Mouse (Mus musculus): ENCODE results near the gene Lrpprc. TPM values are rescaled to one million over a fixed set of nuclear protein-coding genes. Genes with fewer than 3 reads are reported as not detected.

Lrpprc gene
- total and polyA plus RNA-seq, 3 experiments: 54.4 to 73.8 (median 65.9) TPM

GRCm38 (mm10) chr17:84749297-84749696 lies 41.3 kb downstream of the Lrpprc start:
- no peak overlapping the region for H3K27ac ChIP-seq (ENCODE audit: insufficient read depth, low read depth)
- TF ChIP-seq SMC3 (IDR thresholded peaks at IDR 0.05; ENCODE audit: low read depth, low read length): no peak
- no peak for TF ChIP-seq IRF4 (IDR thresholded peaks at IDR 0.05; ENCODE audit: low read depth, low read length)
- TF ChIP-seq CHD2 (IDR thresholded peaks at IDR 0.05; ENCODE audit: low read length): no peak
- TF ChIP-seq ZKSCAN1 (IDR thresholded peaks at IDR 0.05; ENCODE audit: borderline replicate concordance, low read depth, low read length): no peak
- TF ChIP-seq E2F4 (IDR thresholded peaks at IDR 0.05; ENCODE audit: insufficient replicate concordance, low read depth, low read length): no peak
- no peak for TF ChIP-seq MEF2A (IDR thresholded peaks at IDR 0.05; ENCODE audit: borderline replicate concordance, low read depth, low read length)
- TF ChIP-seq ZNF384 (IDR thresholded peaks at IDR 0.05; ENCODE audit: low read depth, low read length): no peak
- TF ChIP-seq NRF1 (IDR thresholded peaks at IDR 0.05; ENCODE audit: low read depth, low read length): no peak
- no peak for TF ChIP-seq CHD1 (IDR thresholded peaks at IDR 0.05; ENCODE audit: low read depth, low read length)
- TF ChIP-seq TBP (conservative IDR thresholded peaks at IDR 0.05; ENCODE audit: low read depth, low read length): no peak
- TF ChIP-seq USF2 (conservative IDR thresholded peaks at IDR 0.05; ENCODE audit: low read depth, low read length): no peak
- no peak for TF ChIP-seq EP300 (IDR thresholded peaks at IDR 0.05; ENCODE audit: low read length)
- no peak for TF ChIP-seq MAFK (IDR thresholded peaks at IDR 0.05; ENCODE audit: insufficient replicate concordance, low read length)
- TF ChIP-seq MYC (IDR thresholded peaks at IDR 0.05; ENCODE audit: low read depth, low read length): no peak
- no peak for TF ChIP-seq ZMIZ1 (IDR thresholded peaks at IDR 0.05; ENCODE audit: low read depth, low read length)
- peaks cover 31 to 85% of the 10 kb centered on the region in 2 experiments for H3K36me3 ChIP-seq (replicated peaks in 1 of 2; ENCODE audit: control insufficient read depth in 1 of 2, insufficient read depth in 1 of 2, low read length in 1 of 2)
- in situ Hi-C loops (cut with MboI; ENCODE audit: low pct_ligation_motif_present, low pct_unique_long_range_greater_than_20kb, low sequenced_read_pairs) (no loop called here), dilution Hi-C loops (cut with MboI; ENCODE audit: extremely low pct_ligation_motif_present, extremely low pct_unique_long_range_greater_than_20kb, low sequenced_read_pairs) (no loop called here)
- H3K4me3 ChIP-seq (replicated peaks in 1 of 3; ENCODE audit: low read depth in 2 of 3, low read length in 2 of 3, poor library complexity in 1 of 3): no peak overlapping the region
- H3K9me3 ChIP-seq (replicated peaks; ENCODE audit: low read length): no peaks in the 10 kb centered on the region
- no peaks in the 10 kb centered on the region for H3K79me2 ChIP-seq (replicated peaks; ENCODE audit: control insufficient read depth, extremely low read depth, insufficient read depth, poor library complexity, severe bottlenecking)
- no peak overlapping the region for H3K9ac ChIP-seq (ENCODE audit: insufficient read depth, low read depth)
- no peak for DNase-seq (ENCODE audit: extremely low read depth)
- peaks cover 0 to 2% of the 10 kb centered on the region in 2 experiments; a peak in 1 of 4 replicates for H3K4me1 ChIP-seq (ENCODE audit: control insufficient read depth in 1 of 2, insufficient read depth in 2 of 2)
- no peak overlapping the region for H3K4me2 ChIP-seq (ENCODE audit: insufficient read depth, low read depth, poor library complexity, severe bottlenecking)
- H3K27me3 ChIP-seq (replicated peaks): no peaks in the 10 kb centered on the region

- peaks cover 0 to 2% of the 10 kb centered on the region in 2 experiments; a peak in 1 of 4 replicates for H3K4me1 ChIP-seq (ENCODE audit: control insufficient read depth in 1 of 2, insufficient read depth in 2 of 2)
- no peak overlapping the region for H3K27ac ChIP-seq (ENCODE audit: insufficient read depth, low read depth)
- H3K4me2 ChIP-seq (ENCODE audit: insufficient read depth, low read depth, poor library complexity, severe bottlenecking): no peak overlapping the region
- no peak for DNase-seq (ENCODE audit: extremely low read depth)
- H3K9ac ChIP-seq (ENCODE audit: insufficient read depth, low read depth): no peak overlapping the region
- dilution Hi-C loops (cut with MboI; ENCODE audit: extremely low pct_ligation_motif_present, extremely low pct_unique_long_range_greater_than_20kb, low sequenced_read_pairs) (no loop called here), in situ Hi-C loops (cut with MboI; ENCODE audit: low pct_ligation_motif_present, low pct_unique_long_range_greater_than_20kb, low sequenced_read_pairs) (no loop called here)
- no peaks in the 10 kb centered on the region for H3K27me3 ChIP-seq (replicated peaks)
- H3K9me3 ChIP-seq (replicated peaks; ENCODE audit: low read length): no peaks in the 10 kb centered on the region
- no peaks in the 10 kb centered on the region for H3K79me2 ChIP-seq (replicated peaks; ENCODE audit: control insufficient read depth, extremely low read depth, insufficient read depth, poor library complexity, severe bottlenecking)
- TF ChIP-seq POLR2A (IDR thresholded peaks at IDR 0.05; ENCODE audit: low read depth, low read length): no peak
- no peak for TF ChIP-seq MAFK (IDR thresholded peaks at IDR 0.05; ENCODE audit: insufficient replicate concordance, low read length)
- TF ChIP-seq RAD21 (IDR thresholded peaks at IDR 0.05; ENCODE audit: low read depth, low read length): no peak
- no peak for TF ChIP-seq SMC3 (IDR thresholded peaks at IDR 0.05; ENCODE audit: low read depth, low read length)
- no peak for TF ChIP-seq JUN (IDR thresholded peaks at IDR 0.05; ENCODE audit: insufficient read depth, low read depth, low read length)
- no peak for TF ChIP-seq MXI1 (IDR thresholded peaks at IDR 0.05; ENCODE audit: low read depth, low read length)
- TF ChIP-seq USF1 (IDR thresholded peaks at IDR 0.05; ENCODE audit: low read depth, low read length): no peak
- no peak for TF ChIP-seq TBP (conservative IDR thresholded peaks at IDR 0.05; ENCODE audit: low read depth, low read length)
- no peak for TF ChIP-seq CTCF (conservative IDR thresholded peaks at IDR 0.05 in 1 of 2, IDR thresholded peaks at IDR 0.05 in 1 of 2; ENCODE audit: low read depth in 2 of 2, low read length in 2 of 2)
- TF ChIP-seq ELF1 (IDR thresholded peaks at IDR 0.05; ENCODE audit: low read depth, low read length): no peak
- TF ChIP-seq ETS1 (conservative IDR thresholded peaks at IDR 0.05; ENCODE audit: low read depth, low read length): no peak
- TF ChIP-seq GABPA (IDR thresholded peaks at IDR 0.05; ENCODE audit: insufficient replicate concordance, low read depth, low read length): no peak
- TF ChIP-seq UBTF (IDR thresholded peaks at IDR 0.05; ENCODE audit: low read depth, low read length): no peak
- no peak for TF ChIP-seq MAZ (IDR thresholded peaks at IDR 0.05; ENCODE audit: low read depth, low read length)
- TF ChIP-seq MAX (IDR thresholded peaks at IDR 0.05; ENCODE audit: low read length): no peak
- TF ChIP-seq BHLHE40 (IDR thresholded peaks at IDR 0.05; ENCODE audit: low read depth, low read length): no peak
- no peak for TF ChIP-seq ZC3H11A (IDR thresholded peaks at IDR 0.05; ENCODE audit: low read depth, low read length)
- peaks cover 31 to 78% of the 10 kb centered on the region in 2 experiments for H3K36me3 ChIP-seq (replicated peaks in 1 of 2; ENCODE audit: control insufficient read depth in 1 of 2, insufficient read depth in 1 of 2, low read length in 1 of 2)
- H3K4me3 ChIP-seq (replicated peaks in 1 of 3; ENCODE audit: low read depth in 2 of 3, low read length in 2 of 3, poor library complexity in 1 of 3): no peak overlapping the region
Measured at GRCm38 (mm10) chr17:84748152-84748682, 42.4 kb downstream of the Lrpprc start.

Measured in CH12.LX (cell line).